Mouse (Mus musculus) kidney, embryonic 16.5 days (tissue): ENCODE data around the gene Pdzd7. TPM values are rescaled to one million over a fixed set of nuclear protein-coding genes. Genes with fewer than 3 reads are reported as not detected.
A peak's percentile ranks its signal among the peaks of the same experiment; 100 is the strongest.

Source experiments
- ATAC-seq: fragments of 200-750 bp; cut with Nextera tagmentation; 2 replicates; pipeline ENCODE4 v1.8.0; 2017; ENCODE audit warnings: moderate TSS enrichment; ENCODE audit not compliant: low FRiP score, low TSS enrichment
- H3K27ac ChIP-seq: fragments of 300-500 bp; sonication (generic); 2 replicates; pipeline ENCODE4 v1.5.1; 2014; ENCODE audit warnings: low read length
- H3K27me3 ChIP-seq: fragments of 300-500 bp; sonication (generic); 2 replicates; pipeline ENCODE4 v1.6.1; 2014; ENCODE audit warnings: low read length, control low read depth, mixed read lengths; ENCODE audit not compliant: insufficient read depth
- H3K36me3 ChIP-seq: fragments of 300-500 bp; sonication (generic); 2 replicates; pipeline ENCODE4 v1.6.1; 2014; ENCODE audit warnings: low read length, control low read depth, mixed read lengths; ENCODE audit not compliant: insufficient read depth
- H3K4me1 ChIP-seq: fragments of 300-500 bp; sonication (generic); 2 replicates; pipeline ENCODE4 v1.6.1; 2014; ENCODE audit warnings: low read length, control low read depth, mixed read lengths; ENCODE audit not compliant: insufficient read depth
- H3K4me2 ChIP-seq: fragments of 300-500 bp; sonication (generic); replicated peaks from 2 replicates; pipeline ENCODE4 v1.6.1; 2014; ENCODE audit warnings: low read depth, low read length
- H3K4me3 ChIP-seq: fragments of 300-500 bp; sonication (generic); 2 replicates; pipeline ENCODE4 v1.5.1; 2014; ENCODE audit warnings: mild to moderate bottlenecking, low read length
- H3K9ac ChIP-seq: fragments of 300-500 bp; sonication (generic); replicated peaks from 2 replicates; pipeline ENCODE4 v1.6.1; 2014; ENCODE audit warnings: low read length
- H3K9me3 ChIP-seq: fragments of 300-500 bp; sonication (generic); 2 replicates; pipeline ENCODE4 v1.6.1; 2016; ENCODE audit warnings: low read length, control low read depth
- WGBS: fragments of 180-500 bp; shearing (Covaris S2); extraction: QIAGEN DNeasy Blood & Tissue Kit; methylation state at CpG from one replicate; pipeline ENCODE4 v1.1.7; 2014; 5-methylcytosine and 5-hydroxymethylcytosine counted together
- polyA plus RNA-seq: library from polyadenylated mRNA; unstranded; fragments of >200 nt; fragmentation: Nextera tagmentation; extraction: Ambion mirVana; gene quantifications from 2 replicates; pipeline ENCODE4 v1.2.1, GENCODE M21; 2015

The Pdzd7 gene
- polyA plus RNA-seq, 1 experiment from 2014 or later: 0.89 TPM

DNA sequence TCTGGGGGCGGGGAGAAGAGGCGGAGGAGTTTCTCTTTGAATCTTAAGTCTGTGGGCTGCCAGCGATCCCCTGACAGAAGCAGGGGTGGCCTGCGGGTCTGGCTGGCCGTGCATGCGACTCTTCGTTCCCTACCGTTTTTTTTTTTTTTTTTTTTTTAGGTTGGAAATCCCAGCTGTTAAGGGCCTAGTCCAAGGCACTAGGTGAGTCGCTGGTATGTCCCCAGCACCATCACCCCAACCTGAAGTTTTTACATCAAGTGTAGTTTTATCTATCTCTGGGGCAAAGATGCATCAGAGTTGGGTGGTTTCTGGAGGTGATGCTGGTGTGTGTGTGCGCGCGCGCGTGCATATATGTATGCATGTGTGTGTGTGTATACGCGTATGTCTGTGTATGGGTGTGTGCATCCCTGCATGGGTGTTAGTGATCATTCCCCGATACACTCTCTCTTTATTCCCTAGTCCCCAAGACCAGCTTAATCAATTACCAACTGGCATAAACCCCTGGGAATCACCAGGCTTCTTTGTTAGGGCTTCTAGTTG, 30.6 kb upstream of the Pdzd7 start:
- Histone ChIP-seq H3K27ac (no peak overlapping the region), H3K4me2 (peak overlapping the region; percentile 99), H3K36me3 (no peaks in the 10 kb centered on the region), H3K4me1 (peaks cover 49% of the 10 kb centered on the region), H3K27me3 (peaks cover 62% of the 10 kb centered on the region), H3K9me3 (no peaks in the 10 kb centered on the region), H3K9ac (peak overlapping the region; percentile 93), H3K4me3 (peak overlapping the region; percentile 81)
- WGBS: 10% methylated on average over 17 of the region's 17 CpGs
- ATAC-seq: no peak

DNA sequence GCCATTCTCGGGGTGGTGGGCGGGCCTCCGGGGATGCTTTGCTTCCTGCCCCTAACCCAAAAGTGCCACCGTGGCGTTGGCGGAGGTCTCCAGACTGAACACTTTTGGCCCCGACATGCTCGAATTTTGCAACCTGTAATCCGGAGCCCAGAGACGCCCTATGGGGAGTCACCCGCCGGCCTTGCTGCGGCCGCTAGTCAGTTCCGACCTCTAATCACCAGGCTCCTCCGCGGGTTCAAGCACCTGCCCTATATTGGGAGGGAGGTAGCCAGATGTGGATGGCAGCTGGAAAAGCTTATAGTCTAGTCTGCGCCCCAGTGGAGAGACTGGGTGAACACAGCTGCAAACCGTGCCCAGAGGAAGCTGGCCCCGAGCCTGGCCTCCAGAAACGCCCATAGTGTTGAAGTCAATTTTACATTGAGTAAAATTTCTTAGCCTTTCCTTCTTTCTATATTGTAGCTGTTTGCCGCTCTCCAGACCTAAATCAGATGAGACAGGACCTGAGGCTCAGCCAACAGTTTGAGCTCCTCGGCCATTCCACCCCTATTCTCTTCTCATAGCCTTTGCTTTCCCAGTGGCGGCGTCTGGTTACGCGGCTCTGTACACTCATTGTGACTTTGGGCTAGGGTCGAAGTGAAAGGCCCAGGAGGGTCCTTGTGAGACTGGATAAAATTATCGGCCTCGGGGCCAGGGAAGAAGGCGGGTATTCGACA, 30.0 kb upstream of the Pdzd7 start:
- under 1% methylated on average over 32 of the region's 32 CpGs for WGBS
- Histone ChIP-seq H3K4me1 (peaks cover 43% of the 10 kb centered on the region), H3K27me3 (peaks cover 60% of the 10 kb centered on the region), H3K4me2 (peak overlapping the region; percentile 99), H3K36me3 (no peaks in the 10 kb centered on the region), H3K9me3 (no peaks in the 10 kb centered on the region), H3K9ac (peak overlapping the region; percentile 93), H3K4me3 (peak overlapping the region; percentile 81), H3K27ac (peak overlapping the region; percentile 65)
- ATAC-seq: peak; percentile 36

DNA sequence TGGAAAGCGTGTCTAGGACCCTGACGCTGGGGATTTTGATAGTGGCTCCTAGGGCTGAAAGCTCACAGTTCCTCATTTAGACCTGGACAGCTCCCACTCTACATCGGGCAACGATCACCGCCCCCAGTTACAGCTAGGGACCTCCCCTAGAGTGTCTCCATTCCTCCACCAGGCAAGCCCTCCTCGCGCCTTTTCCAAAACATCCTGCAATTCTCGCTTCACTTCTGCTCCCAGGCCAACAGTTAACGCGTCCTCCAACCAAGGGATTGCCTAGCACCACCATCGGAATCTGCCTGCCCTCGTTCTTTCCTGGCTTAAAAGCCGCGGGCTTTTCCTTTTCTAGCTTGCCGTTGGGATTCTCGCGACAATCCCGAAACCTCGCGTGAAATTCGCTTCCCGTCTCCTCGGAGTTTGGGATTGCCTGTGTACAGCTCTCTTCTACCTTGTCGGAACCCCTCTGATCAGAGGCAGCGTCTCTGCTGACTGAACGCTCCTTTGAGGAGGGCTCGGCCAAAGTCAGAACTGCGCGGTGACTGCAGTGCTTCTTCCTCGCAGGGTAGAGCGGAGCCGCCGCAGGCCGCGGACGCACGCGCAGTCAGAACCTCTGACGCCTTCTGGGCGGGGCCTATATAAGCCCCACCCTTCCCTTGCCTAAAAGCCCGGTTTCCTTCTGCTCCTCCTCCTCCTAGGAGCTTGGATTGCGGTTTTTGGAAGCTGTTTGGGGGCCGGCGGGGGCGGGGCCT, 29.2 kb upstream of the Pdzd7 start, which contains the start of gene Kazald1:
Kazald1 (plus strand) TSS at position 662 of the 743 bp plus-strand sequence.
- Histone ChIP-seq H3K27me3 (peaks cover 54% of the 10 kb centered on the region), H3K4me1 (peaks cover 35% of the 10 kb centered on the region), H3K36me3 (no peaks in the 10 kb centered on the region), H3K27ac (peak within 1 kb of the TSS; percentile 98), H3K4me3 (peak within 1 kb of the TSS; percentile 81), H3K9ac (peak within 1 kb of the TSS; percentile 93), H3K9me3 (no peaks in the 10 kb centered on the region), H3K4me2 (peak within 1 kb of the TSS; percentile 99)
- ATAC-seq: peak; percentile 80
- under 1% methylated on average over 45 of the region's 45 CpGs for WGBS

DNA sequence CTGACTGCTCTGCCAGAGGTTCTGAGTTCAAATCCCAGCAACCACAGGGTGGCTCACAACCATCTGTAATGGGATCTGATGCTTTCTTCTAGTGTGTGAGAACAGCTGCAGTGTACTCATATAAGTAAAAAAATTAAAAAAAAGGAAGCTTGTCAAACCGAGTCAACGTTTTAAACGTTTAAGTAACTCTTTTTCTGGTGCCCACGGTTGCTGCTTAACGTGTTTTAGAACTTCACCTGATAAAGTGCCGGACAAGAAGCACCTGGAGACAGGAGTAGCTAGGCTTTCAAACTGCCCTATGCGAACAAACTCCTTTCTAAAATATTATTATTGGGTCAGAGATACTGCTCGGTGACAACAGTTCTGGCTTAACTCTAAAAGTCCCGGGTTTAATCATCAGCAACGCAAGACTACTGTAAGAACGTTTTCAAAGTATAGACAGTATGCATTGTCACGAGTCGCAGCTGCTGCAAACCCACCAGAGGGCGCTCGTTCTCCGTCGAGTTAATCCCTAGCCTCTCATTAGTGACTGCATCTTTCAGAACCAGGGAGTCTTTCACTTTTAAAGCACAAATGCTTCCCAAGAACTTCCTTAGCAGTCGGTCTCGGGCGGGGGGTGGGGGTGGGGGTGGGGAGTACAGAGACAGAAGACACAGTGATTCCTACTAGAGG, 28.5 kb upstream of the Pdzd7 start:
- H3K27ac ChIP-seq: peak overlapping the region; percentile 98
- H3K4me2 ChIP-seq: peak overlapping the region; percentile 99
- WGBS: 7% methylated on average over 20 of the region's 20 CpGs
- H3K9ac ChIP-seq: peak overlapping the region; percentile 93
- H3K36me3 ChIP-seq: no peaks in the 10 kb centered on the region
- ATAC-seq: 0 out of 2 replicates have a peak, but pooled peaks have one; percentile 25
- peaks cover 46% of the 10 kb centered on the region for H3K27me3 ChIP-seq
- H3K4me1 ChIP-seq: peaks cover 28% of the 10 kb centered on the region
- H3K4me3 ChIP-seq: peak overlapping the region; percentile 81
- H3K9me3 ChIP-seq: no peaks in the 10 kb centered on the region

DNA sequence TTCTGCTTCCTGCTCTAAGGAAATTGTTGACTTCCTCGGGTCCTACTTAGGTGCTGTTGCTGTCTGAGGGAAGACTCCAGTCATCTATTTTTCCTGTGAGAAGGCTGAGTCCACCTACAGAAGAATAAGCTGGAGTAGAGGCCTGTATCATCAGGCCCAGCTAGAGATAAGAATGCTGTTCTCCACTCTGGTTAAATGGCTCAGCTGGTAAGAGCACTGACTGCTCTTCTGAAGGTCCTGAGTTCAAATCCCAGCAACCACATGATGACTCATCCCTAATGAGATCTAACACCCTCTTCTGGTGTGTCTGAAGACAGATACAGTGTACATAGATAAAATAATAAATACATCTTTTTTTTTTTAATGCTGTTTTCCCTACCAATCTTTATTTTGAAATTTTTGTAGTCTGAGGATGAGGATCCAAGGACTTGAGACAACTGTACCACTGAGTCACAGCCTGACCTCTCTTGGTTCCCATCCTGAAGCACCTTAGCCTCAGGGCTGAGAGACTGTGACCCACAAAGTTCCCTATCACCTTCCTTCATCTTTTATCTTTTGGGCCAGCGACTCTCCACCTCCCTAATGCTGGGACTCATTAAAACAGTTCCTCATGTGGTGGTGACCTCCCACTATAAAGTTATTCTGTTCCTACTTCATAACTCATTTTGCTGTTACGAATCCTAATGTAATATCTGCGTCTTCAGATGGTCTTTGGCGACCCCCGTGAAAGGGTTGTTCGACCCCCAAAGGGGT, 22.4 kb upstream of the Pdzd7 start:
- Histone ChIP-seq H3K36me3 (no peaks in the 10 kb centered on the region), H3K9ac (no peak overlapping the region), H3K27ac (no peak overlapping the region), H3K4me1 (no peaks in the 10 kb centered on the region), H3K4me2 (no peak overlapping the region), H3K4me3 (no peak overlapping the region), H3K9me3 (no peaks in the 10 kb centered on the region), H3K27me3 (peaks cover 62% of the 10 kb centered on the region)
- WGBS: 73% methylated on average over 7 of the region's 7 CpGs
- ATAC-seq: no peak

DNA sequence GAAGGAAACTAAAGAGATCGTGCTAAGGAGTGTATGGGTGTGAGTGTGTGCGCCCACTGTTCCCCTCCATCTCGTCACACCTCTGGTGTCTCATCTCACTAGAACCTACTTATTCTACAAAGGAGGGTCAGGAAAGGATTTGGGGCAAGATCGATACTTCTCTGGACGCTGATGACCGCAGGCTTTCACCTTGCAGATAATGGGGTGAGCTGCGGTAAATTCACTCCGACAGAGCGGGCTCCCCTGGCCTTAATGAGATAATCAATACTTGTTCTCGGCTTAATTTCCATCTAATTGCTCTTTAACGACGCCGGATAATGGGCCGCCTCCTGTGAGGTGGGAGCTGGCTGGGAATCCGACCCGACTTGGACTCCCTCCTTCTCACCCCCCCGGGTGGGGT, 21.7 kb upstream of the Pdzd7 start:
- WGBS: 17% methylated on average over 17 of the region's 17 CpGs
- no peaks in the 10 kb centered on the region for H3K4me1 ChIP-seq
- H3K4me3 ChIP-seq: no peak overlapping the region
- ATAC-seq: no peak
- H3K9ac ChIP-seq: no peak overlapping the region
- no peak overlapping the region for H3K27ac ChIP-seq
- H3K4me2 ChIP-seq: no peak overlapping the region
- H3K9me3 ChIP-seq: no peaks in the 10 kb centered on the region
- H3K36me3 ChIP-seq: no peaks in the 10 kb centered on the region
- peaks cover 62% of the 10 kb centered on the region for H3K27me3 ChIP-seq

DNA sequence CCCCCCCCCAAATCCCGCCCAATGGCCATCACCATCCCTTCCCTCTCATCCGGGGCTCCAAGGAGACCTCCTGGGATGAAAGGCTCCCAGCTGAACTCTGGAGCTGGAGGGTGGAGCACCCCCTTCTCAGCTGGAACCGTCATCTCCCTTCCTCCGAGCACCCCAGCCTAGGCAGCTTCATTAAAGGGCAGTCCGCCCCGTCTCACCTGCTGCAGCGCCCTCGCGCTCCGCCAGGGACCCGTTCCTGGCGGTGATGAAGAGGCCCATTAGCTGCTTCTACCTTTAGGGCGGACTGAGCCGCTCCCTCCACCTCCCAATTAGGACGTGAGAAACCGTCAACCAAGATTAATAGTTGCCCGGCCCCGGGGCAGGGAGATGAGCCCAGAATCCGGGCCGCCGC, 19.7 kb upstream of the Pdzd7 start:
- no peaks in the 10 kb centered on the region for H3K4me1 ChIP-seq
- H3K27ac ChIP-seq: no peak overlapping the region
- peaks cover 50% of the 10 kb centered on the region for H3K27me3 ChIP-seq
- 0 out of 2 replicates have a peak, but pooled peaks have one; percentile 19 for ATAC-seq
- H3K4me2 ChIP-seq: no peak overlapping the region
- 4% methylated on average over 20 of the region's 21 CpGs for WGBS
- no peaks in the 10 kb centered on the region for H3K9me3 ChIP-seq
- no peak overlapping the region for H3K4me3 ChIP-seq
- H3K36me3 ChIP-seq: no peaks in the 10 kb centered on the region
- H3K9ac ChIP-seq: no peak overlapping the region

DNA sequence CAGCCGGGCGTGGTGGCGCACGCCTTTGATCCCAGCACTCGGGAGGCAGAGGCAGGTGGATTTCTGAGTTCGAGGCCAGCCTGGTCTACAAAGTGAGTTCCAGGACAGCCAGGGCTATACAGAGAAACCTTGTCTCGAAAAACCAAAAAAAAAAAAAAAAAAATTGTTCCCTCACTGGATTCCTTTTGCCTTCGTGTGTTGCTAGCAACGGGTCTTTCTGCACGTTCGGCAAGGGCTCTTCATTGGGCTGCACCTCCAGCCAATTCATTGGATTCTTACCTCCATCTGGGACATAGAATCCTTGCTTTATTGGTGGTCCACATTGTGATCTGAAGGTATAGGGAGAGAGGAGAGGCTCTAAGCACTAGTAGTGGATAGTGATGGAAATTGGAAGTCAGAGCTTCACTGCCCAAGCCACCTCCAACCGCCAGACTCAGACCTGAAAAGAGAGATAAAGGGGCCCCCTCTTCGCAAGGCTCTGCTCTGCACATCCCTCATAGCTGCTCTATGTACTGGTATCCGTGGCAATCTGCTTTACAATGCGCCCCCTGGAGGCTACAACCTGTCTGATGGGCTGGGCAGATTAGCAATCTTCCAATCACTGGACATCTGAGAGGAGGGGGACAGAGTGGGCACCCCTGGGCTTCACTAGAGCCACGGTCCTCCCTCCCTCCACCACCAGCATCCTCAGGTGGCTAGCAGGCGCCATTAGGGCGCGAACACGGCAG, 18.2 kb upstream of the Pdzd7 start:
- no peaks in the 10 kb centered on the region for H3K9me3 ChIP-seq
- H3K9ac ChIP-seq: no peak overlapping the region
- H3K4me1 ChIP-seq: peaks cover 6% of the 10 kb centered on the region; the same call in 1 of the 2 replicates
- no peak overlapping the region for H3K4me3 ChIP-seq
- H3K36me3 ChIP-seq: no peaks in the 10 kb centered on the region
- 46% methylated on average over 19 of the region's 20 CpGs for WGBS
- no peak overlapping the region for H3K27ac ChIP-seq
- no peak overlapping the region; the same call in 1 of the 2 replicates for H3K4me2 ChIP-seq
- H3K27me3 ChIP-seq: peaks cover 49% of the 10 kb centered on the region
- ATAC-seq: 0 out of 2 replicates have a peak, but pooled peaks have one; percentile 33
